Mouse (Mus musculus) MEL (cell line): Measurements from ENCODE around the gene Eif2ak3.

Experiments
- CTCF ChIP-seq, 3 experiments: IDR thresholded peaks in 2 of 3; conservative IDR thresholded peaks in 1 of 3; 2 replicates each; pipeline ENCODE4 v1.5.1; 2011 to 2012; ENCODE audit warnings: low read length in 3 of 3, low read depth in 2 of 3, mild to moderate bottlenecking in 2 of 3, improper control_type of control experiment in 1 of 3, inconsistent platforms in 1 of 3, mixed read lengths in 1 of 3, moderate library complexity in 1 of 3; ENCODE audit not compliant: control insufficient read depth in 1 of 3, insufficient read depth in 1 of 3, poor library complexity in 1 of 3, severe bottlenecking in 1 of 3
- EP300 ChIP-seq, 2 experiments: IDR thresholded peaks; 2 replicates each; pipeline ENCODE4 v1.6.1; 2011; ENCODE audit warnings: improper control_type of control experiment in 2 of 2, low read length in 2 of 2, low read depth in 1 of 2, mild to moderate bottlenecking in 1 of 2
- ETS1 ChIP-seq: IDR thresholded peaks from 2 replicates; pipeline ENCODE4 v1.6.1; 2012; ENCODE audit warnings: low read depth, mild to moderate bottlenecking, inconsistent platforms, low read length, improper control_type of control experiment, moderate library complexity
- MYC ChIP-seq: IDR thresholded peaks from 2 replicates; pipeline ENCODE4 v1.6.1; 2011; ENCODE audit warnings: low read depth, mild to moderate bottlenecking, low read length, improper control_type of control experiment, moderate library complexity
- POLR2A ChIP-seq, 2 experiments: IDR thresholded peaks; 2 replicates each; pipeline ENCODE4 v1.6.1; 2011 to 2012; ENCODE audit warnings: low read length in 2 of 2, mild to moderate bottlenecking in 2 of 2, control low read depth in 1 of 2, improper control_type of control experiment in 1 of 2, low read depth in 1 of 2, moderate library complexity in 1 of 2; ENCODE audit not compliant: control insufficient read depth in 1 of 2, insufficient read depth in 1 of 2, poor library complexity in 1 of 2
- RCOR1 ChIP-seq: IDR thresholded peaks from 2 replicates; pipeline ENCODE4 v1.6.1; 2012; ENCODE audit warnings: low read depth, mild to moderate bottlenecking, inconsistent platforms, low read length, improper control_type of control experiment
- UBTF ChIP-seq: IDR thresholded peaks from 2 replicates; pipeline ENCODE4 v1.6.1; 2012; ENCODE audit warnings: low read depth, mild to moderate bottlenecking, inconsistent platforms, low read length, improper control_type of control experiment, moderate library complexity, borderline replicate concordance; ENCODE audit not compliant: insufficient read depth
- USF1 ChIP-seq: IDR thresholded peaks from 2 replicates; pipeline ENCODE4 v1.6.1; 2014; ENCODE audit warnings: low read depth, mild to moderate bottlenecking, inconsistent platforms, low read length, improper control_type of control experiment, moderate library complexity
- ZC3H11A ChIP-seq: IDR thresholded peaks from 2 replicates; pipeline ENCODE4 v1.6.1; 2012; ENCODE audit warnings: low read depth, mild to moderate bottlenecking, inconsistent platforms, low read length, improper control_type of control experiment
- ZNF384 ChIP-seq: IDR thresholded peaks from 2 replicates; pipeline ENCODE4 v1.6.1; 2012; ENCODE audit warnings: low read depth, mild to moderate bottlenecking, inconsistent platforms, low read length, improper control_type of control experiment

DNA sequence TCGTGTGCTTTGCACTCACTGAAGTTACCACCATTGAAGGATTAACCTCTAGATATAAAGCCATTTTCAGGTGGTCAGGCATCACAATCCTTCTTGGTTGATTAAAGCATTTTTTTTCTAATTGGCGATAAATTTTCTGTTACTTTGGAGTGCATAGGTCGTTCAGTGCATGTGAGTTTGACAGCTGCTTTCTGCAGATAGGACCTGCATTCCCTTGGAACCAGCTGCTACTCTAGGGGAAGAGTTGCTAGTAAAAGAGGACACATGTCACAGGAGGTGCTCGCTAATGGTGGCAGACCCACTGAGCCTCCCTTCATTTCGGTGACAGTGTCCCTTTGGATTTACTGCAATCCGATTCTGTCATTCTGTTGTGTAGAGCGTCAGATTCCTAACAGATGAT is 28.3 kb downstream of the Eif2ak3 start:
- no peak for TF ChIP-seq EP300 (IDR thresholded peaks at IDR 0.05; ENCODE audit: low read depth in 1 of 2, low read length in 2 of 2)
- TF ChIP-seq ETS1 = no peak
- TF ChIP-seq CTCF (IDR thresholded peaks at IDR 0.05 in 2 of 3, conservative IDR thresholded peaks at IDR 0.05 in 1 of 3; ENCODE audit: control insufficient read depth in 1 of 3, insufficient read depth in 1 of 3, low read depth in 2 of 3, low read length in 3 of 3, poor library complexity in 1 of 3, severe bottlenecking in 1 of 3) = no peak
- TF ChIP-seq ZC3H11A = no peak
- TF ChIP-seq ZNF384 = no peak
- TF ChIP-seq MYC = no peak
- TF ChIP-seq USF1 = no peak
- no peak for TF ChIP-seq POLR2A (IDR thresholded peaks at IDR 0.05; ENCODE audit: control insufficient read depth in 1 of 2, insufficient read depth in 1 of 2, low read depth in 1 of 2, low read length in 2 of 2, poor library complexity in 1 of 2)
- no peak for TF ChIP-seq RCOR1
- no peak for TF ChIP-seq UBTF
